Comparison of ENCODE assay signal across 20 mouse cellular contexts in genomic region chr12:80238523-80238922, GRCm38 (mm10). TPM values are rescaled to one million over a fixed set of nuclear protein-coding genes. Genes with fewer than 3 reads are reported as not detected.
DNase-seq lines count a peak whose midpoint lies in the region; ATAC-seq and TF ChIP-seq lines count a peak whose summit lies in the region.
"Had no signal": no experiment of that assay in that cellular context is flagged by ENCODE, and none has a peak within 500 bp of the region (broad histone marks: within the 10 kb centered on the region; RNA-seq: fewer than 3 reads in every experiment).

No protein-coding gene starts in this region.

- H3K4me2 ChIP-seq in kidney, embryonic 14.5 days (replicated peaks; ENCODE audit: low read depth, low read length): no peak overlapping the region
- H3K4me2 ChIP-seq in lung, embryonic 14.5 days: peak overlapping the region; percentile 18; the same call in 1 of the 2 replicates
- H3K4me2 ChIP-seq in limb, embryonic 15.5 days: no peak overlapping the region
- no peak overlapping the region for H3K4me2 ChIP-seq in stomach, embryonic 16.5 days (ENCODE audit: low read depth, low read length)
- H3K4me2 ChIP-seq: forebrain, embryonic 12.5 days; midbrain, embryonic 15.5 days had no signal

- H3K9me3 ChIP-seq in kidney, embryonic 14.5 days (ENCODE audit: control insufficient read depth, low read length): no peaks in the 10 kb centered on the region
- H3K9me3 ChIP-seq in lung, embryonic 14.5 days (ENCODE audit: low read depth, low read length): no peaks in the 10 kb centered on the region
- no peaks in the 10 kb centered on the region for H3K9me3 ChIP-seq in limb, embryonic 15.5 days
- 0 out of 2 replicates have a peak, but pooled peaks cover 2% of the 10 kb centered on the region for H3K9me3 ChIP-seq in stomach, embryonic 16.5 days (replicated peaks; ENCODE audit: control insufficient read depth, low read length)
- H3K9me3 ChIP-seq: forebrain, embryonic 12.5 days; megakaryocyte, embryonic 14.5 days; midbrain, embryonic 15.5 days had no signal

- no peaks in the 10 kb centered on the region for H3K27me3 ChIP-seq in kidney, embryonic 14.5 days (ENCODE audit: control insufficient read depth, insufficient read depth, low read length)
- H3K27me3 ChIP-seq in kidney, adult 2 months (replicated peaks; ENCODE audit: control insufficient read depth, insufficient read depth, low read length): no peaks in the 10 kb centered on the region
- H3K27me3 ChIP-seq in lung, embryonic 14.5 days (ENCODE audit: insufficient read depth, low read length): no peaks in the 10 kb centered on the region
- H3K27me3 ChIP-seq in limb, embryonic 15.5 days: no peaks in the 10 kb centered on the region
- H3K27me3 ChIP-seq in stomach, embryonic 16.5 days (ENCODE audit: control insufficient read depth, insufficient read depth, low read length): no peaks in the 10 kb centered on the region
- H3K27me3 ChIP-seq: forebrain, embryonic 12.5 days; megakaryocyte, embryonic 14.5 days; midbrain, embryonic 15.5 days; Patski had no signal

- no peak overlapping the region for H3K9ac ChIP-seq in kidney, embryonic 14.5 days (ENCODE audit: low read depth, low read length)
- H3K9ac ChIP-seq in lung, embryonic 14.5 days: no peak overlapping the region
- no peak overlapping the region for H3K9ac ChIP-seq in limb, embryonic 15.5 days
- H3K9ac ChIP-seq in stomach, embryonic 16.5 days (ENCODE audit: low read length): 0 out of 2 replicates have a peak overlapping the region, but pooled peaks have one; percentile 36
- H3K9ac ChIP-seq: liver, embryonic 14.5 days; midbrain, embryonic 15.5 days had no signal

- ATAC-seq in kidney, embryonic 14.5 days (ENCODE audit: low FRiP score, low TSS enrichment): peak; percentile 53; the same call in 1 of the 2 replicates
- peak; percentile 84 for ATAC-seq in lung, embryonic 14.5 days (ENCODE audit: insufficient read depth)
- no peak for ATAC-seq in limb, embryonic 15.5 days (ENCODE audit: insufficient number of reproducible peaks, low FRiP score, low TSS enrichment, low read depth)
- peak; percentile 32; the same call in 1 of the 2 replicates for ATAC-seq in stomach, embryonic 16.5 days (ENCODE audit: insufficient read depth, low FRiP score)
- ATAC-seq: activated CD4-positive, CD25-positive, alpha-beta regulatory T cell, adult 4 months; Patski had no signal

- no peak for TF ChIP-seq POLR2A in kidney, adult 2 months (IDR thresholded peaks at IDR 0.05; ENCODE audit: low read depth, low read length)

- no peak overlapping the region for H3K4me3 ChIP-seq in kidney, embryonic 14.5 days (ENCODE audit: low read length)
- H3K4me3 ChIP-seq in kidney, adult 2 months (ENCODE audit: insufficient read depth, low read depth, low read length): no peak overlapping the region
- no peak overlapping the region for H3K4me3 ChIP-seq in lung, embryonic 14.5 days (ENCODE audit: low read depth, low read length)
- H3K4me3 ChIP-seq in limb, embryonic 15.5 days: no peak overlapping the region
- no peak overlapping the region for H3K4me3 ChIP-seq in stomach, embryonic 16.5 days (replicated peaks; ENCODE audit: low read length)
- H3K4me3 ChIP-seq: forebrain, embryonic 12.5 days; megakaryocyte, embryonic 14.5 days; midbrain, embryonic 15.5 days had no signal

- H3K36me3 ChIP-seq in kidney, embryonic 14.5 days (ENCODE audit: control insufficient read depth, insufficient read depth, low read length): no peaks in the 10 kb centered on the region; the same call in 1 of the 2 replicates
- no peaks in the 10 kb centered on the region for H3K36me3 ChIP-seq in kidney, adult 2 months (ENCODE audit: control insufficient read depth, insufficient read depth, low read length)
- peaks cover 28% of the 10 kb centered on the region for H3K36me3 ChIP-seq in lung, embryonic 14.5 days (ENCODE audit: insufficient read depth)
- H3K36me3 ChIP-seq in limb, embryonic 15.5 days: peaks cover 12% of the 10 kb centered on the region; the same call in 1 of the 2 replicates
- peaks cover 8% of the 10 kb centered on the region for H3K36me3 ChIP-seq in stomach, embryonic 16.5 days (ENCODE audit: control insufficient read depth, insufficient read depth, low read length)
- H3K36me3 ChIP-seq: midbrain, embryonic 15.5 days had no signal

- WGBS in kidney, embryonic 14.5 days: 27% methylated on average over 3 of the region's 3 CpGs
- 53% methylated on average over 3 of the region's 3 CpGs for WGBS in kidney, adult 2 months
- WGBS in lung, embryonic 14.5 days: 19% methylated on average over 3 of the region's 3 CpGs
- whole genome bisulfite sequencing in limb, embryonic 15.5 days: 57% methylated on average over 3 of the region's 3 CpGs
- 36% methylated on average over 3 of the region's 3 CpGs for WGBS in stomach, embryonic 16.5 days

- TF ChIP-seq CTCF in kidney, adult 2 months (conservative IDR thresholded peaks at IDR 0.05; ENCODE audit: insufficient read depth, insufficient read length, low read depth, low read length): no peak
- no peak for TF ChIP-seq CTCF in lung, embryonic 14.5 days (IDR thresholded peaks at IDR 0.05; ENCODE audit: low read depth)

- DNase-seq in kidney, adult 2 months: no peak
- peak; percentile 94 for DNase-seq in lung, embryonic 14.5 days
- no peak for DNase-seq in lung, postnatal 14 days
- DNase-seq in yolk sac, embryonic 10.5 days (ENCODE audit: low spot score): no peak
- DNase-seq: cerebellum, adult 8-10 months; gastrocnemius, postnatal 10 days; heart, postnatal 36 days; retina, postnatal 1 day; right cerebral cortex, postnatal 4 days; thymus, adult 18-20 months had no signal

- peak overlapping the region; percentile 37; the same call in 1 of the 2 replicates for H3K27ac ChIP-seq in kidney, embryonic 14.5 days (ENCODE audit: low read depth, low read length)
- no peak overlapping the region for H3K27ac ChIP-seq in kidney, adult 2 months (ENCODE audit: insufficient read depth, low read depth, low read length)
- peak overlapping the region; percentile 75 for H3K27ac ChIP-seq in lung, embryonic 14.5 days (ENCODE audit: low read depth)
- peak overlapping the region; percentile 3; the same call in 1 of the 2 replicates for H3K27ac ChIP-seq in limb, embryonic 15.5 days
- H3K27ac ChIP-seq in stomach, embryonic 16.5 days (ENCODE audit: low read length): peak overlapping the region; percentile 64
- H3K27ac ChIP-seq: forebrain, embryonic 12.5 days; hindbrain, postnatal 0 days; liver, embryonic 14.5 days; midbrain, embryonic 15.5 days had no signal

- H3K4me1 ChIP-seq in kidney, embryonic 14.5 days (ENCODE audit: control insufficient read depth, insufficient read depth, low read length): peaks cover 29% of the 10 kb centered on the region
- no peaks in the 10 kb centered on the region for H3K4me1 ChIP-seq in kidney, adult 2 months (ENCODE audit: control insufficient read depth, insufficient read depth, low read length)
- H3K4me1 ChIP-seq in lung, embryonic 14.5 days (ENCODE audit: insufficient read depth): peaks cover 51% of the 10 kb centered on the region
- peaks cover 22% of the 10 kb centered on the region for H3K4me1 ChIP-seq in limb, embryonic 15.5 days
- peaks cover 30% of the 10 kb centered on the region for H3K4me1 ChIP-seq in stomach, embryonic 16.5 days (ENCODE audit: control insufficient read depth, insufficient read depth, low read length)

RNA-seq across cellular contexts. Expression of gene Actn1, which starts 21.6 kb away (rescaled TPM):
- 38.3 and 52.6 TPM in 2 replicates for polyA plus RNA-seq in kidney, embryonic 14.5 days (2014; fragmentation: Nextera tagmentation; extraction: Ambion mirVana)
- polyA plus RNA-seq in kidney, adult 2 months (2012; rRNA removed): 31.3 and 32.6 TPM in 2 replicates
- 71.9 and 86.2 TPM in 2 replicates for polyA plus RNA-seq in lung, embryonic 14.5 days (2014; fragmentation: Nextera tagmentation; extraction: Ambion mirVana)
- polyA plus RNA-seq in limb, embryonic 15.5 days (2015; fragmentation: Nextera tagmentation; extraction: Ambion mirVana): 25.5 and 29.4 TPM in 2 replicates
- polyA plus RNA-seq in stomach, embryonic 16.5 days (2015; fragmentation: Nextera tagmentation; extraction: Ambion mirVana): 51.2 and 52.7 TPM in 2 replicates
